Mouse (Mus musculus) heart, postnatal 0 days (tissue): ENCODE results near the gene Thoc7.

ENCODE experiments used
- CTCF ChIP-seq: IDR thresholded peaks from 2 replicates; pipeline ENCODE4 v1.5.1; 2016; ENCODE audit warnings: antibody characterized with exemption, control low read depth, low read depth
- EP300 ChIP-seq: IDR thresholded peaks from 2 replicates; pipeline ENCODE4 v1.6.1; 2016; ENCODE audit warnings: antibody characterized with exemption, low read depth

DNA sequence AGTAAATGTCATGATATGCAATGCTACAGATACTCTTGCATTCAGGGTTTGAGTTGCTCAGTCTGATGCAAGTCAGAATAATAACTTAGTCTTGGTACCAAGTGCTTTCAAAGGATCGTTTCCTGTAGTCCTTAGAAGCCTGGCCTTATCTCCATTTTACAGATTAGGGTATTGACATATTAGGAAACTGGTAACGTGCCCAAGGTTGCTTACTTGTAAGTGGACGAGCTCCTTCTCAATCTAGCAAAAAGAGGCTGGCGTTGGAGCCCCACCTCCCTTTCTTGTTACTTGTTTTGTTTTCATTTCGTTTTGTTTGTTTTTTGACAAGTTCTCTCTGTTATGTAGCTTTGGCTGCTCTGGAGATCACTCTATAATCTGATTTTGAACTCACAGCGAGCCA is 48.1 kb upstream of the Thoc7 start:
- TF ChIP-seq CTCF: no peak
- TF ChIP-seq EP300: no peak
